Mouse (Mus musculus) thymus, adult 2 months (tissue): ENCODE measurements around the gene Lipt2. TPM values are rescaled to one million over a fixed set of nuclear protein-coding genes. Genes with fewer than 3 reads are reported as not detected.

Experiments used
- DNase-seq: peaks from one replicate; pipeline ENCODE4 v3.0.0; 2021
- H3K27ac ChIP-seq: fragments of 200-500 bp; 2 replicates; pipeline ENCODE4 v1.5.1; 2012; ENCODE audit warnings: low read length, control low read depth; ENCODE audit not compliant: control insufficient read depth, insufficient read depth
- H3K27me3 ChIP-seq: fragments of 200-500 bp; 2 replicates; pipeline ENCODE4 v1.6.1; 2012; ENCODE audit warnings: mild to moderate bottlenecking, low read length, moderate library complexity, mixed read lengths; ENCODE audit not compliant: control insufficient read depth, insufficient read depth
- H3K36me3 ChIP-seq: fragments of 200-500 bp; 2 replicates; pipeline ENCODE4 v1.6.1; 2012; ENCODE audit warnings: mild to moderate bottlenecking, low read length, moderate library complexity; ENCODE audit not compliant: control insufficient read depth, insufficient read depth
- H3K4me1 ChIP-seq: fragments of 200-500 bp; replicated peaks from 2 replicates; pipeline ENCODE4 v1.6.1; 2012; ENCODE audit warnings: low read length; ENCODE audit not compliant: control insufficient read depth, insufficient read depth
- H3K4me3 ChIP-seq: fragments of 200-500 bp; 2 replicates; pipeline ENCODE4 v1.5.1; 2012; ENCODE audit warnings: mild to moderate bottlenecking, low read length, control low read depth, moderate library complexity; ENCODE audit not compliant: control insufficient read depth, insufficient read depth
- CTCF ChIP-seq: fragments of 200-500 bp; IDR thresholded peaks from 2 replicates; pipeline ENCODE4 v1.5.1; 2012; ENCODE audit warnings: mild to moderate bottlenecking, control low read depth, low read length, moderate library complexity, borderline replicate concordance; ENCODE audit not compliant: control insufficient read depth, poor library complexity, insufficient read depth; ENCODE audit errors: extremely low read depth
- POLR2A ChIP-seq: fragments of 200-500 bp; IDR thresholded peaks from 2 replicates; pipeline ENCODE4 v1.6.1; 2012; ENCODE audit warnings: mild to moderate bottlenecking, low read length, control low read depth, moderate library complexity; ENCODE audit not compliant: control insufficient read depth, poor library complexity, insufficient read depth; ENCODE audit errors: extremely low read depth
- WGBS: fragments of 180-500 bp; shearing (Covaris S2); methylation state at CpG from one replicate; pipeline ENCODE4 v1.1.7; 2018; 5-methylcytosine and 5-hydroxymethylcytosine counted together
- polyA plus RNA-seq: library from polyadenylated mRNA; depleted of rRNA; stranded (reverse); fragments of >200 nt; gene quantifications from 2 replicates; pipeline ENCODE4 v1.2.3, GENCODE M21; 2012

Gene Lipt2
- polyA plus RNA-seq, 1 experiment, result 4.3 TPM

DNA sequence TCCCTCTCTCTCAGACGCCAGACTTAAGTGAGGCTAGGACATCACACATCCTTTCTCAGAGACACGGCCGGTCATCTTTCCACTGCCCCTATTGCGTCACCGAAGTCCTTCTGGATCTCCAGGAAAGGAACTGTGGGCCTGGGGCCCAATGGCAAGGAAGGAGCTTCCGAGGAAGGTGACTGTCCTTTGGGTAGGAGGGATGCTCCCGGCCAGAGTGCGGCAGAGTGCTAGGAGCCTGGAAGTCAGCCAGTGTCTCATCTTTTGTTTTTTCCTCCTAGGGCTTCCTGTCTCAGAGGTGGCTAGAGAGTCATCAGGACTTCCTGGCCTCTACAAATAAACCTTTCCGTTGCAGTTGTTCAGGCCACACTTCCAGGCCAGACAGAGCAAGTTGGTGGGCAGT lies 22.0 kb upstream of the Lipt2 start:
- DNase-seq, result no peak
- WGBS, result 70% methylated on average over 9 of the region's 9 CpGs
- no peak overlapping the region for H3K4me3 ChIP-seq
- TF ChIP-seq CTCF (no peak), POLR2A (no peak)
- H3K36me3 ChIP-seq, result no peaks in the 10 kb centered on the region
- H3K27me3 ChIP-seq, result no peaks in the 10 kb centered on the region
- no peak overlapping the region for H3K27ac ChIP-seq
- H3K4me1 ChIP-seq, result no peaks in the 10 kb centered on the region

GRCm38 (mm10) chr7:100138075-100138474 lies 21.0 kb upstream of the Lipt2 start:
- over 99% methylated on average over 4 of the region's 4 CpGs for WGBS
- H3K27me3 ChIP-seq, result no peaks in the 10 kb centered on the region
- H3K4me3 ChIP-seq, result no peak overlapping the region
- no peaks in the 10 kb centered on the region for H3K4me1 ChIP-seq
- H3K27ac ChIP-seq, result no peak overlapping the region
- TF ChIP-seq POLR2A (no peak), CTCF (no peak)
- no peak for DNase-seq
- H3K36me3 ChIP-seq, result no peaks in the 10 kb centered on the region

GRCm38 (mm10) chr7:100140591-100140990 lies 18.5 kb upstream of the Lipt2 start:
- Histone ChIP-seq H3K27ac (no peak overlapping the region), H3K4me1 (no peaks in the 10 kb centered on the region), H3K4me3 (no peak overlapping the region), H3K36me3 (no peaks in the 10 kb centered on the region), H3K27me3 (no peaks in the 10 kb centered on the region)
- no peak for DNase-seq
- WGBS, result 87% methylated on average over 1 of the region's 1 CpGs
- TF ChIP-seq POLR2A, result no peak
- TF ChIP-seq CTCF, result no peak

DNA sequence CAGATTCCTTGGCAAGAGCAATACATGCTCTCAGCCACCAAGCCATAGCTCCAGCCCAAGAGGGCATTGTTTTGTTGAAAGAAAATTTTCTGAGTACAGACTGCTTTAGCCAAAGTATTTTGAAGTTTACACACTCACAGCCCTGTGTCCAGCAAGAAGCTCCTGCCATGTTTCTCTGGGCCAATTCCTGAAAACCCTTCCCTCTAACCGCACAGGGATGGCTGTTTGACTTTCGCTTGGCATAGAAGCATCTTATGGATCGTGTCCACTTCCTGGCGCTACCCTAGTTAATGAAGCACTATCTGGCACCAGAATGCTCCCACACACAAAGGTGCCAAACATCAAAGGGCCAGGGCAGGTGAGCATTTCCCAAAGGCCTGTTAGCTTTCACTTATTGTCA lies 10.5 kb upstream of the Lipt2 start:
- no peaks in the 10 kb centered on the region for H3K36me3 ChIP-seq
- H3K27me3 ChIP-seq, result no peaks in the 10 kb centered on the region
- 96% methylated on average over 4 of the region's 4 CpGs for WGBS
- no peak overlapping the region for H3K4me3 ChIP-seq
- DNase-seq, result no peak
- TF ChIP-seq POLR2A, result no peak
- TF ChIP-seq CTCF, result no peak
- H3K4me1 ChIP-seq, result no peaks in the 10 kb centered on the region
- no peak overlapping the region for H3K27ac ChIP-seq

DNA sequence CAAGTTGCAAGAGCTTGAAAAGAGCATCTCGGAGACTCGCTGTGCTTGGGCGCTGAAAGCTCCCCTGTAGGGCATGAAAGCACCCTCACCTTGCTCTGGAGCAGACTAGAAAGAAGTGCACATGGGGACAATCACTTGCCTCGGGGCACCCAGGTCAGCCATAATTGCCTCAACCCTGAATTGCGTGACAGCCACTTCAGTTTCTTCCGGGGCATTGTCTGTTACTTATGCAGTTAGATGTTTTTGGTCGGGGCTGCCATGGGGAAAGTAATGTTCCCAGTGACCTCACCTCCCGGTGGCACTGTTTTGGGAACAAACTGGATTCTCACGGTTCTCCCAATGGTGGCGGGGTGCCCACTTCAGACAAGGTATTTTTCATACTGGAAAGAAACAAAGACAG lies 9.0 kb upstream of the Lipt2 start:
- H3K27me3 ChIP-seq, result no peaks in the 10 kb centered on the region
- H3K4me3 ChIP-seq, result no peak overlapping the region
- no peak for TF ChIP-seq POLR2A
- TF ChIP-seq CTCF, result no peak
- H3K36me3 ChIP-seq, result no peaks in the 10 kb centered on the region
- H3K4me1 ChIP-seq, result no peaks in the 10 kb centered on the region
- no peak overlapping the region for H3K27ac ChIP-seq
- no peak for DNase-seq
- WGBS, result 84% methylated on average over 10 of the region's 10 CpGs

- no peak overlapping the region for H3K27ac ChIP-seq
- TF ChIP-seq CTCF (no peak), POLR2A (no peak)
- no peaks in the 10 kb centered on the region for H3K36me3 ChIP-seq
- no peaks in the 10 kb centered on the region for H3K27me3 ChIP-seq
- no peaks in the 10 kb centered on the region for H3K4me1 ChIP-seq
- H3K4me3 ChIP-seq, result no peak overlapping the region
- no peak for DNase-seq
- WGBS, result 91% methylated on average over 11 of the region's 11 CpGs
Observed at GRCm38 (mm10) chr7:100150626-100151025, 8.5 kb upstream of the Lipt2 start.

GRCm38 (mm10) chr7:100157669-100158068 lies 1.4 kb upstream of the Lipt2 start:
- Histone ChIP-seq H3K27me3 (no peaks in the 10 kb centered on the region), H3K4me1 (peaks cover 5% of the 10 kb centered on the region), H3K4me3 (no peak overlapping the region), H3K36me3 (no peaks in the 10 kb centered on the region), H3K27ac (no peak overlapping the region)
- TF ChIP-seq CTCF (no peak), POLR2A (no peak)
- 59% methylated on average over 4 of the region's 4 CpGs for WGBS
- no peak for DNase-seq
